ENCODE assay signal across 12 mouse cellular contexts in genomic region chr10:37219381-37219780, GRCm38 (mm10).
"Had no signal": no experiment of that assay in that cellular context is flagged by ENCODE, and none has a peak within 500 bp of the region (broad histone marks: within the 10 kb centered on the region; RNA-seq: fewer than 3 reads in every experiment).

No protein-coding gene starts in this region.

- H3K9me3 ChIP-seq: kidney, embryonic 15.5 days; limb, embryonic 15.5 days; midbrain, embryonic 13.5 days had no signal

- H3K4me2 ChIP-seq: kidney, embryonic 15.5 days; limb, embryonic 15.5 days; lung, embryonic 14.5 days; midbrain, embryonic 13.5 days had no signal

- DNase-seq: kidney, adult 18-20 months; layer of hippocampus, postnatal 36 days; lung, embryonic 14.5 days; lung, postnatal 10 days; spleen, adult 18-20 months; thymus, adult 18-20 months; thymus, postnatal 25 days had no signal

- H3K27ac ChIP-seq: limb, embryonic 15.5 days; macrophage; midbrain, embryonic 13.5 days had no signal

- H3K4me1 ChIP-seq: limb, embryonic 15.5 days; midbrain, embryonic 13.5 days had no signal

- ATAC-seq: inflammation-experienced regulatory T-cells, adult 6 months; midbrain, embryonic 13.5 days had no signal

- H3K27me3 ChIP-seq: kidney, embryonic 15.5 days; limb, embryonic 15.5 days; midbrain, embryonic 13.5 days had no signal

- H3K9ac ChIP-seq: kidney, embryonic 15.5 days; limb, embryonic 15.5 days; lung, embryonic 14.5 days; midbrain, embryonic 13.5 days had no signal

- H3K36me3 ChIP-seq: kidney, embryonic 15.5 days; limb, embryonic 15.5 days; midbrain, embryonic 13.5 days had no signal

- H3K4me3 ChIP-seq: kidney, embryonic 15.5 days; limb, embryonic 15.5 days; midbrain, embryonic 13.5 days had no signal
